Mouse (Mus musculus): Measurements from ENCODE around the gene Atf7ip. TPM values are rescaled to one million over a fixed set of nuclear protein-coding genes. Genes with fewer than 3 reads are reported as not detected.

The Atf7ip gene
- polyA plus RNA-seq, 1 experiment from 2014 or later = 56.1 TPM

DNA sequence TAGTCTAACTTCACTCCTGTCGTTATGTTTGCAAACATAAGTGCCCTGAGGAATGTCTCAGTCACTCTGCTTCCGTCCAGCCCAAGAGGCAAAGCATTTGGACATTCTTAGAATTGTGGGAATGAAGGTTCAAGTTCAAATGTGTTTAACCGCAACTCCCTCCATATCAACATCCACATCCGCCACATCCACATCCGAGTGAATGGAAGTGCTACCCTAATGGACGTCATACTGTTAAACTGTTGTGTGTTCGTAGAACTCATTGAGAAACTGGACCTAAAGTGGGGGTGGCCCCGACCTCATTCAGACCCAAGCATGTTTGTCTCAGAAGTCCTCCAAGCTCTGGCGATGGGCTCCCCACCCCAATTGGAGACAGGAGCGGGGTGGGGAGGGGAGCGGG is 149.8 kb downstream of the Atf7ip start:
- ATAC-seq (ENCODE audit: insufficient read depth) (no peak), DNase-seq (no peak)
- H3K27ac ChIP-seq (ENCODE audit: low read depth) = no peak overlapping the region
- no peak for TF ChIP-seq CTCF (IDR thresholded peaks at IDR 0.05; ENCODE audit: low read depth)
- WGBS = 57% methylated on average over 11 of the region's 11 CpGs
- no peak overlapping the region for H3K9ac ChIP-seq
- H3K4me1 ChIP-seq (ENCODE audit: insufficient read depth) = no peaks in the 10 kb centered on the region
- H3K9me3 ChIP-seq (ENCODE audit: low read depth, low read length) = no peaks in the 10 kb centered on the region
- H3K36me3 ChIP-seq (ENCODE audit: insufficient read depth) = no peaks in the 10 kb centered on the region
- H3K27me3 ChIP-seq (ENCODE audit: insufficient read depth, low read length) = peaks cover under 1% of the 10 kb centered on the region; the same call in 1 of the 2 replicates
- H3K4me2 ChIP-seq = peak overlapping the region; percentile 33; the same call in 1 of the 2 replicates
- no peak overlapping the region for H3K4me3 ChIP-seq (ENCODE audit: low read depth, low read length)

DNA sequence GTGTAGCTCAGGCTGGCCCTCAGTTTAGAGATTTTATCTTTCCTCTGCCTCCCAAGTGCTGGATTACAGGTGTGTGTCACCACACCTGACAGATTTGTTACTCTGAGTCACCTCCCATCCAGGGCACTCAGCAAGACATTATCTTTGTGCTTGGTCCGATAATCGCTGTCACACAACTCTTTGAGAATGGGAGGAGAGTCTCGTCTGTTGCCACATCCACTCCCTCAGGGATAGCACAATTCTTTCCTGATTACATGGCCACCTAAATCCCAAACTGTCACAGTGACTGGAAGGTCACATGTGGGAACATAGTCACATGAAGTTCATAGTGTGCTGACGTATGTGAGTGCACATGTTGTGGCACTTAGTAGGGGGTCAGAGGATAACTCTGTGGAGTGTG is 152.3 kb downstream of the Atf7ip start:
- WGBS = 78% methylated on average over 4 of the region's 4 CpGs
- no peaks in the 10 kb centered on the region for H3K9me3 ChIP-seq (ENCODE audit: low read depth, low read length)
- DNase-seq (no peak), ATAC-seq (ENCODE audit: insufficient read depth) (no peak)
- peaks cover 21% of the 10 kb centered on the region for H3K27me3 ChIP-seq (ENCODE audit: insufficient read depth, low read length)
- H3K27ac ChIP-seq (ENCODE audit: low read depth) = no peak overlapping the region
- H3K36me3 ChIP-seq (ENCODE audit: insufficient read depth) = no peaks in the 10 kb centered on the region
- H3K4me1 ChIP-seq (ENCODE audit: insufficient read depth) = no peaks in the 10 kb centered on the region
- H3K4me3 ChIP-seq (ENCODE audit: low read depth, low read length) = no peak overlapping the region
- H3K4me2 ChIP-seq = no peak overlapping the region
- no peak for TF ChIP-seq CTCF (IDR thresholded peaks at IDR 0.05; ENCODE audit: low read depth)
- H3K9ac ChIP-seq = no peak overlapping the region

DNA sequence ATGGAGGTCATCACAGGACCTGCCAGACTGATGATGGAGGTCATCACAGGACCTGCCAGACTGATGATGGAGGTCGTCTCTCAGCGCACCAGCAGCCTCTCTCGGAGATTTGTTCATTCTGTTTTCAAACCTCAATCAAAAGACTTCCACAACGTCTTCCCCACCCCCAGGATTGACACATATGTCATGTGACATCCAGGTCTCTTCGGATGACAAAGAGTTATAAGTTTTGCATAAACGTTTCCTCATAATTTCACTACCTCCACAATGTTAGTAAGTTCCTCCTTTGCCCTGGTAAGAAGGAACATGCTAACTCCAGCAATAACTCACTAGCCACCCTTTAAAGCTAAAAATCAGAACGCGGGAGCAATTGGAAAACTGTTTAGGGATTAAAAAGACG is 153.3 kb downstream of the Atf7ip start:
- WGBS = 88% methylated on average over 9 of the region's 9 CpGs
- H3K27ac ChIP-seq (ENCODE audit: low read depth) = no peak overlapping the region
- no peaks in the 10 kb centered on the region for H3K36me3 ChIP-seq (ENCODE audit: insufficient read depth)
- H3K9ac ChIP-seq = no peak overlapping the region
- peaks cover 21% of the 10 kb centered on the region for H3K27me3 ChIP-seq (ENCODE audit: insufficient read depth, low read length)
- no peak for ATAC-seq (ENCODE audit: insufficient read depth)
- no peaks in the 10 kb centered on the region for H3K9me3 ChIP-seq (ENCODE audit: low read depth, low read length)
- no peak for TF ChIP-seq CTCF (IDR thresholded peaks at IDR 0.05; ENCODE audit: low read depth)
- no peak overlapping the region for H3K4me3 ChIP-seq (ENCODE audit: low read depth, low read length)
- H3K4me1 ChIP-seq (ENCODE audit: insufficient read depth) = no peaks in the 10 kb centered on the region
- H3K4me2 ChIP-seq = no peak overlapping the region
- DNase-seq = no peak

Other genes starting within 250 kb of the Atf7ip start
- gene Gm8994, start 178.6 kb upstream of the Atf7ip start, polyA plus RNA-seq (2014; fragmentation: Nextera tagmentation; extraction: Ambion mirVana) = not detected in 2 replicates
- gene E330021D16Rik, start 90.6 kb upstream of the Atf7ip start, polyA plus RNA-seq (2014; fragmentation: Nextera tagmentation; extraction: Ambion mirVana) = not detected in 2 replicates
- gene Plbd1, start 155.8 kb downstream of the Atf7ip start, polyA plus RNA-seq (2014; fragmentation: Nextera tagmentation; extraction: Ambion mirVana) = 2.9 and 4.3 TPM in 2 replicates

All from lung, embryonic 14.5 days (tissue).